Mouse (Mus musculus) spleen, postnatal 14 days (tissue): ENCODE data around the gene Olfr1102.

Experiments used
- DNase-seq, 2 experiments: peaks; one replicate each; pipeline ENCODE4 v3.0.0; 2021 to 2022; ENCODE audit warnings: low spot score in 2 of 2

Olfr1102 gene

GRCm38 (mm10) chr2:86998098-86998497 is at the start of gene Olfr1102:
TSS of gene Olfr1102 (plus strand) at chr2:86998398.
- DNase-seq = no peak

GRCm38 (mm10) chr2:86960593-86960992 is 37.6 kb upstream of the Olfr1102 start, which contains the start of gene Olfr1099:
TSS of gene Olfr1099 (minus strand) at chr2:86960693.
- DNase-seq = no peak

- no peak for DNase-seq
Observed at GRCm38 (mm10) chr2:86979854-86980253, 18.3 kb upstream of the Olfr1102 start, which contains the start of gene Olfr1100. TSS of gene Olfr1100 (minus strand) at chr2:86979954.

- no peak for DNase-seq
Observed at GRCm38 (mm10) chr2:86991121-86991520, 7.1 kb upstream of the Olfr1102 start, which contains the start of gene Olfr1101. TSS of gene Olfr1101 (minus strand) at chr2:86991221.

- DNase-seq = no peak
Observed at GRCm38 (mm10) chr2:87026980-87027379, 28.8 kb downstream of the Olfr1102 start, which contains the start of gene Olfr1104. TSS of gene Olfr1104 (minus strand) at chr2:87027080.

- no peak for DNase-seq
Observed at GRCm38 (mm10) chr2:87036431-87036830, 38.2 kb downstream of the Olfr1102 start, which contains the start of gene Olfr1105. TSS of gene Olfr1105 (minus strand) at chr2:87036531.

GRCm38 (mm10) chr2:87052173-87052572 is 54.0 kb downstream of the Olfr1102 start, which contains the start of gene Olfr1106:
TSS of gene Olfr1106 (minus strand) at chr2:87052273.
- no peak for DNase-seq
